Mouse (Mus musculus): ENCODE data around the gene Dock10. TPM values are rescaled to one million over a fixed set of nuclear protein-coding genes. Genes with fewer than 3 reads are reported as not detected.
"Not testable (repeated sequence)": the region's sequence is repeated elsewhere in the genome, so short reads cannot be mapped to it uniquely, and the experiment has no call there.

Gene Dock10
- 1,000 to 10,000 TPM in 5 of 26 experiments, 100 to 1,000 TPM in 21; 395 to 1,989 (median 506) TPM for total RNA-seq (2018; cell fraction: chromatin; rRNA removed)
- 10 to 100 TPM; 51.8 to 96.8 (median 59.1) TPM for total RNA-seq (2018; cell fraction: cytosol; rRNA removed)
- 1,000 to 10,000 TPM in 2 of 26 experiments, 100 to 1,000 TPM in 24; 205 to 1,816 (median 344) TPM for total RNA-seq (2018; cell fraction: nucleus; rRNA removed)
- 37.7 to 54.9 TPM (median 46.3 TPM) in 3 replicates for polyA plus RNA-seq (2018)

DNA sequence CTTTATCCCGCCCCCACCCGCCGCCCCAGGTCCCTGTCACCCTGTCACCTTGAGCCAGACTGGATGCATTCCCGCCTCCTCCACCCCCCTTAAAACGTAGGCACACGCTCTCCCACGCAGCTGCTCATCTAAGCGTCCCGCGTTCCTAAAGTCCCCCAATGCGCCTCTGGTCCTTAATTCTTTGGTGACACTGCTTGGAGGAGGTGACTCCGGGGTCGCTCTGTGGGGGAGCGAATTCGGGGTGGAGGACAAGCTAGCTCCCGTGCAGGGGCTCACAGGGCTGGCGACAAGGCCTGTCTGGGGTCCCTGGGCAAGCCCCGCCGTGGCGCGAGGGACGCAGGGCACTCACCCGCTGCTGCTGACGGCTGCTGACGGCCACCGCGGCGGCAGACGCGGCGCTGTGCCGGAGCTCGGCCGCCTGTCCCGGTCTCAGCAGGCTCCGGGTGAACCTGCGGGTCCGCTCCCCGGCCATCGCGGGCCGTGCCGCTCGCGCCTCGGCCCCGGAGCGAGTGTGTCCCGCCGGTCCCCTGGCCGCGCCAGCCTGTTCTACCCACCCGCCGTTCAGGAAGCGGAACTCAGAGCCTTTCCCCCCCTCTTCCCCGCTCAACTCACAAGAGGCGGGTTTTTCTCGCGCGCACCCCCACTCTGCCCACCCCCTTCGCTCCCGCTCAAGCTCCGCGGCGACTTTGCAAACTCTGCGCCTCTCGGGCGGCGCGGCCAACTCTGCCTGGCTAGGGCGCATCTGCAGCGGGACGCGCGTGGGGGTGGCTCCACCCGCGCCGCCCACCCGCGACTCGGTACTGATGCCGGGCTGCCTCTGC lies at the start of gene Dock10:
Dock10 (minus strand) TSS at position 551 of the 821 bp plus-strand sequence.
- WGBS (ENCODE audit: missing documents), result under 1% methylated on average over 78 of the region's 82 CpGs
- no peaks in the 10 kb centered on the region for H3K36me3 ChIP-seq (ENCODE audit: inconsistent target)
- peak within 1 kb of the TSS; percentile 74 for H3K4me3 ChIP-seq (ENCODE audit: inconsistent target)
- peaks cover 41% of the 10 kb centered on the region for H3K79me2 ChIP-seq (ENCODE audit: inconsistent target)
- peak within 1 kb of the TSS; percentile 82 for H3K27ac ChIP-seq

DNA sequence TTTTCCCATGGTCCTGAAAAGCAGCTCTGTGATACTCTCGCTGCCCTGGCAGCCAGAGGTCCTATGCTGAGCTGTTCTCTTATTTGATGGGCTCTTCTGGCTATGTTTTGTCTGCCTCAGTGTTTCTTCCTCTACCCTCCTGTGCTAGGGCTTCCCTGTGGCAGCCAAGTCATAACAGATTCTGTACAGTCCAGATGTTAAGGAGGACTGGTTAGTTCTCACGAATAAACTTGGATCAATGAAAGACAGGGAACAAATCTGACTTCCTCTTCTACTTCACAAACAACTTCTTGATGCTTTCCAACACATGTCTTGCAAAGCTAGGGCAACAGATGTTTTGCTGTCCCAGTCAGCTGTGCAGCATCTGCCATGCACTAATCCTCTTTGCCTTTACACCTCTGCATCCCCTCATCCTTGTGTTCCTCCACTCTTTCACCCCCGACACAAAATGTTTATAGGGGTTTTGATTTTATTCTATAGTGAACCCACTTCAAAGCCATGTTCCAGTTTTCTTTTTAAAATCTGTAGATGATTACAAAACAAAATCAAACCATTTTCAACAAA lies 48.6 kb upstream of the Dock10 start:
- H3K27ac ChIP-seq, result no peak overlapping the region
- no peaks in the 10 kb centered on the region for H3K79me2 ChIP-seq (ENCODE audit: inconsistent target)
- no peaks in the 10 kb centered on the region for H3K36me3 ChIP-seq (ENCODE audit: inconsistent target)
- H3K4me3 ChIP-seq (ENCODE audit: inconsistent target), result no peak overlapping the region
- 81% methylated on average over 3 of the region's 3 CpGs for WGBS (ENCODE audit: missing documents)

DNA sequence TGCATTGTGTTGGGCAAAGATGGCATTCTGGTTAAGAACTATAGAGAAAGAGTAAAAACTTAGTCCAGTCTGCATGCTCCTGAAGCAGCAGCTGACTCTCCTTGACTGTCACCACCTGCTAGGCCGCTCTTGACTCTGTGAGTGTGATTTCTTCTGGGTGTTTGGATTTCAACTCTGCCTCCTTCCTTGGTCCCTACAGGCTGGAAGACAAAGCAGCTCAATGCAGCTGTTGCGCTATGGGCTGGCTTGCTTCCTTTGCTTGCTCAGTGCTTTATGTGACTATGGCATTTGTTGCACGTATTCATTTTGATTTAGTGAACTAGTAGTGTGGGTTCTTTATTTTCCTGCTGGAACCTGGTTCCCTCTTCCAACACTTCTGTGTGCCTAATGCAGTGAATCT lies 43.7 kb upstream of the Dock10 start:
- Histone ChIP-seq H3K4me3 (ENCODE audit: inconsistent target) (no peak overlapping the region), H3K79me2 (ENCODE audit: inconsistent target) (no peaks in the 10 kb centered on the region), H3K36me3 (ENCODE audit: inconsistent target) (no peaks in the 10 kb centered on the region), H3K27ac (no peak overlapping the region)
- 94% methylated on average over 3 of the region's 3 CpGs for WGBS (ENCODE audit: missing documents)

DNA sequence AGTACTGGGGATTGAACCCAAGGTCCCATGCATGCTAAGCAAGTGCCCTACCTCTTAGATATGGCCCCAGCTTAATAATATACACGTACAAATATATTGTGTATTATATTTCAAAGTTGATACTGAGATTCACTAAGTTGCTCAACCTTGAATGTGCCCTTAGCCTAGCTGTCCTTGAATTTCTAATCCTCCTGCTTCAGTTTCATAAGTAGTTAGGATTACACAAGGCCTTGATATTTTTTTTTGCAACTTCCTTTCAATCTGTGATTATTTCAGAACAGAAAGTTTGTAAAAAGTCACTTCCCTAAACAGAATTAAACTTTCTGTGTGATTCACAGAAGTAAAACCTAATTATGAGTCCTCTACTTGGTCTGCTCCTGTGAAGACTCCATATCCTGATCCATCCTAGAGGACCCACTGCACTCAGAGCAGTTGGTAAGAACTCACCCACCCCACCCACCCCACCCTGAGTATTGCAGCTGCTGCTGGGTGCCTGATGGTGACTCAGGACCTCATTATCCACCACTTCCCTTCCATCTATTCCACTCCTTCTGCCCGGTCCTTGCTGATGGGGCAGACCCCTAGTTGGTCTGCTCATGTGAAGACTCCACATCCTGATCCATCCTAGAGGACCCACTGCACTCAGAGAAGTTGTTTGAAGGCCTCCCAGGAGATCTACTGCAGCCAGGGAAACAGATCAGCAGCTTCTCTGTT lies 26.9 kb upstream of the Dock10 start:
- Histone ChIP-seq H3K4me3 (ENCODE audit: inconsistent target) (no peak overlapping the region), H3K36me3 (ENCODE audit: inconsistent target) (no peaks in the 10 kb centered on the region), H3K27ac (peak overlapping the region; percentile 76), H3K79me2 (ENCODE audit: inconsistent target) (no peaks in the 10 kb centered on the region)
- WGBS (ENCODE audit: missing documents), result 0% methylated on average over 2 of the region's 2 CpGs

DNA sequence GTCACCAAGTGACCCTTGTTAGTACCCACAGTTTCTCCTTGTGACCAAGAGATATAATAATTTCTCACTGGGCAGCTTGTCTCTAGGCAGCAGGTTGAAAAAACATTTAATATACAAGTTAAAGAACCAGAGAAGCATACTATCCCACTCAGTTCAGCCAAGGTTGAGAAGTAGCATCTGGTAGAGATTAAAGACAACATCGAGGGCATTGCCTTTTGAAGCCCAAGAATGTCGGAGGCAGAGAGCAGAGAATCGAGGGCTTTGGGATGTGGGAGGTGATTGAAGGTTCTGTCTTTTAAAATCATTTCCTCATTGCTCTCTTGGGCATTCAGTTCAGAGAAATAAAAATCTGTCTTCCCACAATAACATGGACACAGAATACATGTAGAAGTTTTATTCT lies 25.8 kb upstream of the Dock10 start:
- Histone ChIP-seq H3K4me3 (ENCODE audit: inconsistent target) (no peak overlapping the region), H3K27ac (peak overlapping the region; percentile 76), H3K36me3 (ENCODE audit: inconsistent target) (no peaks in the 10 kb centered on the region), H3K79me2 (ENCODE audit: inconsistent target) (no peaks in the 10 kb centered on the region)
- 86% methylated on average over 3 of the region's 3 CpGs for WGBS (ENCODE audit: missing documents)

DNA sequence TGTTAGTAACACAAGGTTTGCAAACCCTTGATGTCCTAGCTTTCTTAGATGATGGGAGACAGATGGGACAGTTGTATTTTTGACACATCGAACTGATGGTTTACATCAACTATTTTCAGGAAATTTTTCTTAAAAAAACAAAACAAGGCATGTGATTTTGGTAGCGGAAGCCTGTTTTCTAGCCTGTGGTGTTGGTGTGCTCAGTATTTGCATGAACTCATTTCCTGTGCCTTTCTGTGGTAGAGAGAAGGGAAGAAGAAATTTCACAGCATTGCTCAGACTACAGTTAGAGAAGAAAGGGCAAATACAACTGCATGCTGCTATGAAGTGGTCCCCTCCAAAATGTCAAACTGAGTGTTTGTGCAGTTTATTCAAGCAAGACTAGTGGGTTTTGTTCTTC lies 7.2 kb upstream of the Dock10 start:
- peak overlapping the region; percentile 59 for H3K27ac ChIP-seq
- 4% methylated on average over 2 of the region's 2 CpGs for WGBS (ENCODE audit: missing documents)

DNA sequence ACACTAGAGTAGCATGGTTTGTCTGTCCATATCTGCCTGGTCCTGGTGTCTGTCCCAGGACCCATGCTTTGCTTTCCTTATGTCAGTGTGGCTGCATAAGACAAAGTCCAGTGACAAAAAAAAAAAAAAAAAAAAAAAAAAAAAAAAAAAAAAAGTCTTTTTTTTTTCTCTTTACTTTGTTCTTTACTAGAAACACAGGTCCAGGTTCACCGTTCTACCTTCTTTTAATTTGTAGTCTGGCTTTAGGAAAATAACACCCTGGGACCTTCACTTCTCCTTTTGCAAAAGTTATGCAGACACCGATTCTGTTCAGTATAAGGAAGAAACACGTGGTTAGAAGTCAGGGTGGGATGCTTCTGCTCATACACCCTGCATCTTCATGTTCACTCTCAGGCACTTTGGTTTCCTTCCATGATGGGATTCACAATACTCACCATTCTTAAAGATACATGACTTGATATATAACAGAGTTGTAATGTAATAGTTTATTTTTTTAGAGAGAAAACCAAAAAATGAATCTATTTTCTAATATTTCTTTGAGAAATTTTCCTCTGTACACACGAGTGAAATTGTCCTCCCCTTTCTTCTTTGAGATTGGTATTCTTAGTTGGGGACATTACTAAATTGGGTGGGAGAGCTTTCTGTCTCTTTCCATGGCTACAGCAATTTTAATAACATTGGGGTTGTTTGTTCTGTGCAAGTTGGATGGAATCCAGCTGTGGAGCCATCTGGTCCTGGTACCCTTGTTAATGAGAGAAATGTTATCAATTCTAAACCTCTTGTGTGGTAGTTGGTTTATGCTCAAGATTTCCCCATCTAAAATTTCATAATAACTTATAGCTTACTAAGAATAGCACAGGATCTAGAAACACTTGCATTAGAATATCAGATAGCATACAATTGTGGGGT lies 5.0 kb upstream of the Dock10 start:
- no peaks in the 10 kb centered on the region for H3K79me2 ChIP-seq (ENCODE audit: inconsistent target)
- no peak overlapping the region for H3K27ac ChIP-seq
- no peak overlapping the region for H3K4me3 ChIP-seq (ENCODE audit: inconsistent target)
- no peaks in the 10 kb centered on the region for H3K36me3 ChIP-seq (ENCODE audit: inconsistent target)
- 25% methylated on average over 4 of the region's 4 CpGs for WGBS (ENCODE audit: missing documents)

More for the DNA sequence above, 7.2 kb upstream of the Dock10 start:
- Histone ChIP-seq H3K4me3 (ENCODE audit: inconsistent target) (no peak overlapping the region), H3K79me2 (ENCODE audit: inconsistent target) (no peaks in the 10 kb centered on the region), H3K36me3 (ENCODE audit: inconsistent target) (no peaks in the 10 kb centered on the region)

GRCm38 (mm10) chr1:80758798-80759184 lies 464 bp upstream of the Dock10 start:
- Histone ChIP-seq H3K4me3 (ENCODE audit: inconsistent target) (peak overlapping the region; percentile 74), H3K27ac (peak overlapping the region; percentile 21), H3K79me2 (ENCODE audit: inconsistent target) (peaks cover 35% of the 10 kb centered on the region), H3K36me3 (ENCODE audit: inconsistent target) (no peaks in the 10 kb centered on the region)
- 12% methylated on average over 6 of the region's 6 CpGs for WGBS (ENCODE audit: missing documents)

DNA sequence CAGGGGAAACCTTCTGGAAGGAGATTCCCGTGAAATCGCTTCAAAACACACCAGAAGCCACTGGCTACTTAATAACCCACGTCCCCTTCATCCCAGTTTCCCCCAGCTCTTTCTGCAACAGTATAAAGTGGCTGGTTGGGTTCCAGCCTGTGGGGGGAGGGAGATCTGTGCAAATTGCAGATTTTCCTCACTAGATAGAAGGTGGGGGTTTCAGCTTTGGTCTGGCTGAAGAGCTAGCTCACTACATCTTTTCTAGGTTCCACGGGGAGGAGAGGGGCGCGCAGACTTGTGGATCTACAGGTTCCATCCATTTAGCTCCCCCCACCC lies 714 bp downstream of the Dock10 start:
- WGBS (ENCODE audit: missing documents), result 0% methylated on average over 6 of the region's 6 CpGs
- peak overlapping the region; percentile 82 for H3K27ac ChIP-seq
- H3K36me3 ChIP-seq (ENCODE audit: inconsistent target), result no peaks in the 10 kb centered on the region
- peaks cover 47% of the 10 kb centered on the region for H3K79me2 ChIP-seq (ENCODE audit: inconsistent target)
- H3K4me3 ChIP-seq (ENCODE audit: inconsistent target), result peak overlapping the region; percentile 74

GRCm38 (mm10) chr1:80756824-80757649 lies 1.3 kb downstream of the Dock10 start:
- 2% methylated on average over 14 of the region's 14 CpGs for WGBS (ENCODE audit: missing documents)
- Histone ChIP-seq H3K36me3 (ENCODE audit: inconsistent target) (no peaks in the 10 kb centered on the region), H3K27ac (peak overlapping the region; percentile 82), H3K79me2 (ENCODE audit: inconsistent target) (peaks cover 53% of the 10 kb centered on the region), H3K4me3 (ENCODE audit: inconsistent target) (peak overlapping the region; percentile 74)

DNA sequence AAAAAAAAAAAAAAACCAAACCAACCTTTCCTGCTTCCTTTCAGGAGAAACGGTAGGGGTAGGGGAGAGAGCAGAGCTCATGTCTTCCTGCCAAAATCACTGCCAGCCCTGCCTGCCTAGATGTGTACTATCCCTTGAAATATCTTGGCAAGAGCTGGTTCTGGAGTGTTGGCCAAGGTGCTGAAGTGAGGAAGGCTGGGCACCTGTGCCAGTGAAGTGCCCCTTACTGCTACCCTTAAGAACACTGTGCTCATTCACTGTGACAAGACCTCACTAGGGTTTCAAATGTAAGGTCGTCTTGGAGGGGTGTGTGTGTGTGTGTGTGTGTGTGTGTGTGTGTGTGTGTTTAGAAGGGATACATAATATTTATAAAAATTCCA lies 2.3 kb downstream of the Dock10 start:
- H3K36me3 ChIP-seq (ENCODE audit: inconsistent target), result no peaks in the 10 kb centered on the region
- no peak overlapping the region for H3K4me3 ChIP-seq (ENCODE audit: inconsistent target)
- peak overlapping the region; percentile 82 for H3K27ac ChIP-seq
- peaks cover 63% of the 10 kb centered on the region for H3K79me2 ChIP-seq (ENCODE audit: inconsistent target)
- WGBS (ENCODE audit: missing documents), result 0% methylated on average over 2 of the region's 2 CpGs

GRCm38 (mm10) chr1:80755296-80756059 lies 2.8 kb downstream of the Dock10 start:
- no peak overlapping the region for H3K4me3 ChIP-seq (ENCODE audit: inconsistent target)
- H3K79me2 ChIP-seq (ENCODE audit: inconsistent target), result peaks cover 68% of the 10 kb centered on the region
- peak overlapping the region; percentile 82; the same call in 1 of the 2 replicates for H3K27ac ChIP-seq
- H3K36me3 ChIP-seq (ENCODE audit: inconsistent target), result no peaks in the 10 kb centered on the region
- WGBS (ENCODE audit: missing documents), result 19% methylated on average over 7 of the region's 7 CpGs

DNA sequence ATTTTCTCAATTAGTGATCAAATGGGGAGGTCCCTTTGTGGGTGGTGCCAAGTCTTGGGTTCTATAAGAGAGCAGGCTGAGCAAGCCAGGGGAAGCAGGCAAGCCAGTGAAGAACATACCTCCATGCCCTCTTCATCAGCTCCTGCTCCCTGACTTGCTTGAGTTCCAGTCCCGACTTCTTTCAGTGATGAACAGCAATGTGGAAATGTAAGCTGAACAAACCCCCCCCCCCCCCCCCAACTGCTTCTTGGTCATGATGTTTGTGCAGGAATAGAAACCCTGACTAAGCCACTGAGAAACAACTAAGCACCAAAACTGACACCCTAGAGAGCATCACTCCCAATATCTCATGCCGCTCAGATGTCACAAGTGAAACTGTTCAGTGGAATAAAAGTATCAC lies 9.2 kb downstream of the Dock10 start:
- not testable (repeated sequence) for H3K4me3 ChIP-seq (ENCODE audit: inconsistent target); H3K36me3 ChIP-seq (ENCODE audit: inconsistent target); H3K27ac ChIP-seq
- 100% methylated on average over 2 of the region's 2 CpGs for WGBS (ENCODE audit: missing documents)
- peaks cover 100% of the 10 kb centered on the region for H3K79me2 ChIP-seq (ENCODE audit: inconsistent target)
